Mouse (Mus musculus): Measurements from ENCODE around the gene Mpp2.

The Mpp2 gene

DNA sequence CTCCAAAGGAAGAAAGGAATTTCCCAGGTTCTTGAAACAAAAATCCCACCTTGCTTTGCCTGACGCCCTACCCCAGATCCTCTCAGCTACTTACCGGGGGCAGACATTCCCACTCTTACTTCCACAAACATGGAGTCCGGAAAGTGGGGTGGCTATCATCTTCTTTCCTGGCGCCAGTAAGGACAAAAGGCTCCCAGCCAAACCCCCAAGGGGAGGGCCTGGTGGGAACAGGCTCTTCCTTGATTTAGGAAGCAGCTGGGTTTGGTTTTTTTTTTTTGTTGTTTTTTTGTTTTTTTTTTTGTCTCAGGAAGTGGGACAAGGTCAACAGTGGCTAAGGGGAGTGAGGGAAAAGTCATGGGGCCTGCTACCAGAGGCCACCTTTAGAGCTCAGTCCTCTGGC lies 36.8 kb downstream of the Mpp2 start:
- TF ChIP-seq GATA4 (IDR thresholded peaks at IDR 0.05; ENCODE audit: insufficient replicate concordance, low read length) = peak; percentile 19; the same call in 1 of the 2 replicates

- TF ChIP-seq GATA4 (IDR thresholded peaks at IDR 0.05; ENCODE audit: insufficient replicate concordance, low read length) = peak; percentile 81; the same call in 1 of the 2 replicates
These were observed 38.3 kb downstream of the Mpp2 start for GRCm38 (mm10) chr11:102049875-102050482.

DNA sequence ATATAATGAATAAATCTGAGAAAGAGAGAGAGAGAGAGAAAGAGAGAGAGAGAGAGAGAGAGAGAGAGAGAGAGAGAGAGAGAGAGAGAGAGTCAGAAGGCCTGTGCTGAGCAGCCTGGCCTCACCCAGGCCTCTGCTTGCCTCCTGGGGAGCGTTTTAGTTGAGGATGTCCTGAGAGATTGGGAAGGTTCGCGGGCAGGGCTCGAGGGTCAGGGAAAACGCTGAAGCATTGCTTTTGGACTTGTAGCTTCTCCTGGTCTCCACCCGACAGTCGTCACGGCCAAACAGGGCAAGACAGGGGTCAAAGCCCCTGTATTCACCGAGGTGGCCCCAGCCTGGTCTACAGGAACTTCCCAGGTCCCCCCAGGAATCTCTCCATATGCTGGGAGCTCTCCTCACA lies 41.7 kb downstream of the Mpp2 start:
- TF ChIP-seq GATA4 (IDR thresholded peaks at IDR 0.05; ENCODE audit: insufficient replicate concordance, low read length) = peak; percentile 53; the same call in 1 of the 2 replicates

GRCm38 (mm10) chr11:102044691-102045212 lies 43.6 kb downstream of the Mpp2 start:
- no peak for TF ChIP-seq GATA4 (IDR thresholded peaks at IDR 0.05; ENCODE audit: insufficient replicate concordance, low read length)

GRCm38 (mm10) chr11:102043381-102043780 lies 44.9 kb downstream of the Mpp2 start:
- TF ChIP-seq GATA4 (IDR thresholded peaks at IDR 0.05; ENCODE audit: insufficient replicate concordance, low read length) = no peak

- no peak for TF ChIP-seq GATA4 (IDR thresholded peaks at IDR 0.05; ENCODE audit: insufficient replicate concordance, low read length)
These were observed 45.3 kb downstream of the Mpp2 start for GRCm38 (mm10) chr11:102042971-102043370.

GRCm38 (mm10) chr11:102041350-102041949 lies 46.9 kb downstream of the Mpp2 start, which contains the start of gene Cd300lg:
Gene Cd300lg, plus strand, starts transcription at chr11:102041509.
- no peak for TF ChIP-seq GATA4 (IDR thresholded peaks at IDR 0.05; ENCODE audit: insufficient replicate concordance, low read length)

GRCm38 (mm10) chr11:102040646-102041045 lies 47.7 kb downstream of the Mpp2 start:
- no peak for TF ChIP-seq GATA4 (IDR thresholded peaks at IDR 0.05; ENCODE audit: insufficient replicate concordance, low read length)

DNA sequence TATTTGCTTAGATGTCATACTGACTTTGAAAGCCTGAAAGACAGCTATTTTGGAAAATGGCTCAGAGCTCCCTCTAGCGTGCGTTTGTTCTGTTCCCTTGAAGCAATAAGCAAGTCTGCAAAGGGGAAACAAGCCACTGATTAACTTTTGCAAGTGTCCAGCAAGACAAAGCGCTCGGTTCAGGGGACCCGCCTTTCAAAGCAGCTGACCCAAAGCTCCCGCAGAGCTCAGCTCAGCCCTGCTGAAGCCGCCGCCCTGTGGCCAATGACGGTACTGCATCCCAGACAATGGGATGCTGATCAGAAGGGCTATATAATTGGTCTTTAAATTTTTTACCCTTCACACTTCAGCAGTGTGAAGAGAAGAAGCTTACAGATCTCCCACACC lies 48.2 kb downstream of the Mpp2 start:
- TF ChIP-seq GATA4 (IDR thresholded peaks at IDR 0.05; ENCODE audit: insufficient replicate concordance, low read length) = peak; percentile 73; the same call in 1 of the 2 replicates

DNA sequence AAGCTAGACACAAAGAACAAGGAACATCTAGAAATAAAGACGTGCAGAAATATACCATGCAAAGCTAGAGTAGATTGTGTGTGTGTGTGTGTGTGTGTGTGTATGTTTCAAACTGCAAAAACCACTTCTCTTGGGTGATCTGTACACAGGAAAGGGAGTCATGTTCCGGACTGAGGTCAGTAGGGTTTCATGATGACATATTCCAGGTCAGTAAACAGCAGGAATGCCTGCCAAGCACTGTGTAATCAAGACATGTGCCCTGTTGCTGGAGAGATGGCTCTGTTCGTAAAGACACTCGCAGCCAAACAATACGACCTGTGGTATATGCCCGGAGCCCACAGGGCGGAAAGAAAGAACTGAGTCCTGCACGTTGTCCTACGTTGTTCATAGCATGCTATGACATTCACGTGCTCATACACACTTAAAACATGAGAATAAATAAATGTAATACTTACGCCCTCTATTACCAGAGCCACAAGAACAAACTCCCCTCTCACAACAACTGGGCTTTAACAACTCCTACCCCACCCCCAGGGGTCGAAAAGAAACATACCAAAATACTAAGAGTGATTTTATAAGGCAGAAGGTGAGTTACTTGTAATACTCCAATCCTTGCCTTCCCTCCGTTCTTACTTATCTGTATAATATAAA lies 48.7 kb downstream of the Mpp2 start:
- TF ChIP-seq GATA4 (IDR thresholded peaks at IDR 0.05; ENCODE audit: insufficient replicate concordance, low read length) = no peak

- no peak for TF ChIP-seq GATA4 (IDR thresholded peaks at IDR 0.05; ENCODE audit: insufficient replicate concordance, low read length)
These were observed 50.5 kb downstream of the Mpp2 start for GRCm38 (mm10) chr11:102037789-102038188.

DNA sequence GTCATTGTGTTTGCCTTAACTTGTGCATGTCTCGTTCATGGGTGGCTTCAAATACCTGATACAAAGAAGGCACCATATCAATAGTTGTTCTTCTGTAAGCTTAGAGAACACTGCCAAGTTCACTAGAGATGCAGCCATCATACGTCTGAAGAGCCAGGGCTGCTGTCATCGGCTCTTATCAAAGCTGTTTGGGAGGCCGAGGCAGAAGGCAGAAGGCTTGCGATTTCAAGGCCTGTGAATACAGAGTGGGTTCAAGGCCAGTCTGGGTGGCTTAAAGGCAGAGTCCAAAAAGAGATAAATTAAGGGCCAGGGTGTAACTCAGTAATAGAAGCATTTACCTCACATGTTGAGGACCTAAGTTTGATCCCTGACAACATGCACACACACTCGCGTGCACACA lies 52.0 kb downstream of the Mpp2 start:
- TF ChIP-seq GATA4 (IDR thresholded peaks at IDR 0.05; ENCODE audit: insufficient replicate concordance, low read length) = no peak

- no peak for TF ChIP-seq GATA4 (IDR thresholded peaks at IDR 0.05; ENCODE audit: insufficient replicate concordance, low read length)
These were observed 52.8 kb downstream of the Mpp2 start for GRCm38 (mm10) chr11:102035456-102035960.

GRCm38 (mm10) chr11:102034887-102035286 lies 53.4 kb downstream of the Mpp2 start:
- no peak for TF ChIP-seq GATA4 (IDR thresholded peaks at IDR 0.05; ENCODE audit: insufficient replicate concordance, low read length)

GRCm38 (mm10) chr11:102033055-102033591 lies 55.2 kb downstream of the Mpp2 start:
- TF ChIP-seq GATA4 (IDR thresholded peaks at IDR 0.05; ENCODE audit: insufficient replicate concordance, low read length) = no peak

All from liver, adult (tissue).